Mouse (Mus musculus) embryonic fibroblast, embryonic 13.5 days (primary cell): Measurements from ENCODE around the gene Fam120b.

ENCODE experiments used
- CTCF ChIP-seq: IDR thresholded peaks from 2 replicates; pipeline ENCODE4 v1.5.1; 2011; ENCODE audit warnings: mild to moderate bottlenecking, control low read depth, low read length, moderate library complexity, borderline replicate concordance; ENCODE audit not compliant: insufficient read depth
- POLR2A ChIP-seq: IDR thresholded peaks from 2 replicates; pipeline ENCODE4 v1.6.1; 2011; ENCODE audit warnings: low read depth, mild to moderate bottlenecking, control low read depth, low read length, moderate library complexity

GRCm38 (mm10) chr17:15434748-15435147, 38.7 kb downstream of the Fam120b start:
- TF ChIP-seq CTCF (no peak), POLR2A (no peak)
